Mouse (Mus musculus) ovary, adult 18-20 months (tissue): ENCODE data around the gene C77080.

ENCODE experiments used
- DNase-seq: peaks from one replicate; pipeline ENCODE4 v3.0.0; 2022; ENCODE audit warnings: low spot score, mixed read lengths

The C77080 gene

DNA sequence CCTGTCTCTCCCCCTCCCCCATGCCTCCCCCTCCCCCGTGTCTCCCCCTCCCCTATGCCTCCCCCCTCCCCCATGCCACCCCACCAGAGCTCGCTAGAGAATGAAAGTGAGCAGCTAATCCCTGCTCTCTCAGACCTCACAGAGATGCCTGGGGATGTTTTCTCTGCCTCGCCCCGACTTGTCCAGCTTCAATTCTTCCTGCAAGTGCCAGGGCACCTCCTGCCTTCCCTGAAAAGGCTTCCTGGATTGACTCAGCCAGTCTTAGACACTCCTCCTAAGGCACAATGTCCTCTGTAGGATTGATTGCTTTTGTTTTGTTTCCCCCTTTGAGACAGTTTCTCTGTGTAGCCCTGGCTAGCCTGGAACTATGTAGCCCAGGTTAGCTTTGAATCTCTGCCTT, at the start of gene C77080:
C77080 (minus strand) TSS at position 209 of the 400 bp plus-strand sequence.
- DNase-seq = no peak

DNA sequence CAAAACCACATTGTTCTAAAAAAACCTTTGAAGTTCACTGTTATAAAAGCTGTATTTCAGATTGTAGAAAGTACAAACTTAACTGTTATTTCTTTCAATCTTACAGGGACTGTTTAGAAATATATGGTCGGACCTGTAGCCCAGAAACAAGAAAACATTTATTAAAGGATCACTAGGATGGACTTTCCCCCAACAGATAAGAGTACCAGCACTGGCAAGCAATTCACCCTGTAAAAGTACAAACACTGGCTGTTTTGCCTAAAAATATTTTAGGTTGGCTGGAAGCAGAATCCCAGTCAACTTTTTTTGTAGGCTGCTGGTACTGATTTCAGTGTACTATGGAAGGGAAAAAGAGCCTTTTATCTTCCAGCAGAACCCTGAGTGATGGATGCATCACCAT, 46.7 kb upstream of the C77080 start:
- DNase-seq = no peak

DNA sequence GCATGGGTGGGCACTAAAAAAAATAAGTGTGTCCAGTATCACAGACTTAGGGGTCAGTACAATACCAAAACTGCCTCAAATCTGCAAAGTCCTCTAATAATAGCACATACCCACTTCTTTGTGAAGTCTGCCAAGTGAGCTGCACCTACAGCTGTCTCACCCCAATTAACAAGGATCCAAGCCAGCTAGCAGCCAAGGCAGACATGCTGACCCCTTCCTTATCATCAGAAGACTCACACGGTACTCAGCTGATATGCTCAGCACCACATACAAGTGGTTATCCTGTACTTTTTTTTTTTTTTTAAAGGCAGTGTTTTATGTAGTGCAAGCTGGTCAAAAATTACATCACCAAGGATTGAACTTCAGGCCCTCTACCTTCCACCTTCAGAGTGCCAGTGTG, 43.1 kb upstream of the C77080 start:
- no peak for DNase-seq

DNA sequence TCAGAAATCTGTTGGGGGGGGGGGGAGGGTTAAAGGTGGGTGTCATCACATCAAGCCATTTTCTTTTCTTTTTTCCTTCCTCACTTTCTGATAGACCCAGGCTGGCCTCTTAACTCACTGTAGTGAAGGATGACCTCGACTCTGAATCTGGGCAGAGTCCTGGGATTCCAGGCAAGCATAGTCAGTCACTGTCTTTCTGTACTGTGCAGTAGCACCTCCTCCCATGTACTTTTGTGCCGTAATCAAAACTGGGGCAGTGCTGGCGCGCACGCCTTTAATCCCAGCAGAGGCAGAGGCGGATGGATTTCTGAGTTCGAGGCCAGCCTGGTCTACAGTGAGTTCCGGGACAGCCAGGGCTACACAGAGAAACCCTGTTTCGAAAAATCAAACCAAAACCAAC, 42.6 kb upstream of the C77080 start:
- no peak for DNase-seq

DNA sequence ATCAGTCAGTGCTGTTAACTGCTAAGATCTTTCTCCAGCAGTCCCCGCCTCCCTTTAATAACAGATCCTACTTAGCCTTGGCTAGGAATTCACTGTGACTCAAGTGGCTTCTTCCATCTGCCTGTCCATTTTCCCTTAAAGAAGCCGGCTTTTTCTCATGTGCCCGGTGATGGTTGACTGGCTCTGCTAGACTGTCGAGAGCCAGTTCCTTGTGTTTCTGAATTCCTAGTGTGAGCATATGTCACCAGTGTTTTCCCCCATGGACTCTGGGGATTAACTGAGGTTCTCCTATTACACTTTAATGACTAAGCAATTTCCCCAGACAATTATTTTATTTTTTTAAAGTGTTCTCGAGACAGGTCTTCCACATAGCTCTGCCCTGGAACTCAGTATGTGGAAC, 42.2 kb upstream of the C77080 start:
- DNase-seq = no peak

DNA sequence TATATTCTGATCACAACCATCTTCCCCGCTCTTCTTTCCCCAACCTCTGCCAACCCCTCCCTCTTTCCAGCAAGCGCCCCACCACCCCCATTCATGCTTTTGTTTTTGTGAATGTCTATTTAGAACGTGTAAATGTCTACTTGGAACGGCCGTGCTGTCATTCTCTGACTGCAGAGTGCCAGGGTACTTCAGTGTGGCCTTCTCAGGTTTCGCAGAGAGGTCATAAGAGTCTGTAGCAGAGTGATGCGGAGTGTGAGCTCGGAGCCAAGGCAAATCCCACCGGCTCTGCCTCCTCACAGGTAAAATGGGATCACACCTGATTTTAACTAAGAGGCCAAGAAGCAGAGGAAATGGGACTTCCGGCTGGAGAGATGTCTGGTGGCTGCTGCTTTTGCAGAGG, 37.9 kb upstream of the C77080 start:
- no peak for DNase-seq

DNA sequence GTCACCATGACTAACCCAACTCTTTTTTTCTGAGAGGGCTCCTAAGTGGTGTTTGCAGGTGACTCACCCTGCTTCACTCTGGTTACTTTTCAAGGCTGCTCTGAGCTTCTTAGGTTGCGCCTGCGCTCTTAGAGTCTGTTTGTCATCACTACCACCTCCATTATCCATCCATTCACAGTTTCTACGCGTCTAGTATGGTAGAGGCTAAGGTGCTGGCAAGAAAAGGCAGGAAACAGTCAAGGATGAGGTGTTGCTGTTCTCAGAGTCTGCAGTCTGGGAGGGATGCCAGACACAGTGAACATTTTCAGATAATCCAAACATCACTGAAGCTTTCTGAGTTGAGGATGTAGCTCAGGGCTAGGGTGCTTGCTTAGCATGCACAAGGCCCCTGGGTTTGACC, 36.5 kb upstream of the C77080 start:
- DNase-seq = no peak

DNA sequence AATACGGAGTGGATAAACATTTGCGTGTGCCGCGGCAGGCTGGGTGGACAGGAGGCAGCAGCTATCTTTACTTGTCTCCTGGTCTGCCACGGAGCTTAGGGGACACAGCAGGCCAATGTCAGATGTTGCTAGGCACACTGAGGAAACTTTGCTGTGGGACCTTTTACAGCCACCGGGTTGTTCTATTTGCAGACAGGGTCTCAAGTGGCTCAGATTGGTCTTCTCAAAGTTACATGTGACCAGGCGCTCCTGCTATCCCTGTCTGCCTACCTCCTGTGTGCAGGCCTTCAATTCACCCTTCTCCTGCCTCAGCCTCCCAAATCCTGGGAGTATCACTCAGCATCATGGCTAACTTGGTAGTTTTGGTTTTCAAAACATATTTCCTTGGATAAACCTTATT, 34.9 kb upstream of the C77080 start:
- DNase-seq = no peak

DNA sequence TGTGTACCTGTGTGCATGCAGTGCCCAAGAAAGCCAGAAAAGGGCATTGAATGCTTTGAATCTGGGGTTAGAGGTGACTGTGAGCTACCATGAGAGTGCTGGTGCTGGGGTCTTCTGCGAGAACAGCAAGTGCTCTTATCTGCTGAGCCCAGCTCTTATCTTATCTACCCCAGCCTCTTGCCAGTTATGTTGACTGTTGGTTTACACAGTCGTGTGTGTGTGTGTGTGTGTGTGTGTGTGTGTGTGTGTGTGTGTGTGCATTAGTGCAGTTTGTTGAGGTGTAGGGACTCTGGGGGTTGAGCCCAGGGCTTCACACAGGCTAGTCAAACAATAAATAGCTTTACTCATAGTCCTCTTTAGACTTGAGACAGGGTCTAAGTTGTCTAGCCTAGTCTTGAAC, 34.0 kb upstream of the C77080 start:
- DNase-seq = no peak

DNA sequence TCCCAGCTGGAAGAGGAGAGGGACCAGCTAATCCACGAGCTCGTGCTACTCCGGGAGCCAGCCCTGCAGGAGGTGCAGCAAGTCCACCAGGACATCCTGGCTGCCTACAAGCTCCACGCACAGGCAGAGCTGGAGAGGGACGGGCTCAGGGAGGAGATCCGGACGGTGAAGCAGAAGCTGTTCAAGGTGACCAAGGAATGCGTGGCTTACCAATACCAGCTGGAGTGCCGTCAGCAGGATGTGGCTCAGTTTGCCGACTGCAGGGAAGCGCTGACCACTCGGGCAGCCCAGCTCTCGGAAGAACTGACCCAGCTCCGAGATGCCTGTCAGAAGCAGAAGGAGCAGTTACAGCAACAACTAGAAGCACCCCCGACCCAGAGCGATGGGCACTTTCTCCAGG, 32.5 kb upstream of the C77080 start:
- DNase-seq = no peak

DNA sequence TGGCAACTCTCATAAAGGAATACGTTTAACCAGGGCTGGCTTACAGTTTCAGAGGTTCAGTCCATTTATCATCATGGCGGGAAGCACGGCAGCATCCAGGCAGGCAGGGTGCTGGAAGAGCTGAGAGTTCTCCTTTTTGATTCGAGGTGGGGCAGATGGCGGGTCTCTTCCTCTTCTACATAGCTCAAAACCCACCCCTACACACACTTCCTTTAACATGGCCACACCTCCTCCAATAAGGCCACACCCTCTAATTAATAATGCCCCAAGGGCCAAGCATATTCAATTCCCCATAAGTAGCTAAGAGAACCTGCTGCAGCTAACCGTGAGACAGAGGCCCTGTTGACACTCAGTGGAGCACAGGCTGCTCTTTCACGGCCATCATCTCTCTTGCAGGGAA, 31.6 kb upstream of the C77080 start:
- no peak for DNase-seq

DNA sequence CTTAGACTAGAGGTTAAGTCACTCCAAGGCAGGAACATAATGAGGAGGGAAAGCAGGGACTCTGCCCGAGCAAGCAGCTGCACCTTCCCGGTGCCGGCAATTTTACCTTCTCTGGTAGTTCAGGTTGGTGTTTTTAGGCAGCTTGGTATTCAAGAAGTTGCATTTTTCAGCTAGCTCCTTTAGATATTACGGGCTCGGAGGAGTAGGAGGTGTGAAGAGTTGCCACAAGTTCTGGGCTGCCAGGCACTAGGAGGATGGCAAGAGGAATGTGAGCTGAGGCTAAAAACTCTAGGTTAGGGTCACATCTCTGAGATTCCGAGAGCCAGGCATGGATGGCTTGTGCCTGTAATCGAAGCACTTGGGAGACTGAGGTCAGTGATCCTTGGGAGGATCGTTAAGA, 28.5 kb upstream of the C77080 start:
- no peak for DNase-seq

DNA sequence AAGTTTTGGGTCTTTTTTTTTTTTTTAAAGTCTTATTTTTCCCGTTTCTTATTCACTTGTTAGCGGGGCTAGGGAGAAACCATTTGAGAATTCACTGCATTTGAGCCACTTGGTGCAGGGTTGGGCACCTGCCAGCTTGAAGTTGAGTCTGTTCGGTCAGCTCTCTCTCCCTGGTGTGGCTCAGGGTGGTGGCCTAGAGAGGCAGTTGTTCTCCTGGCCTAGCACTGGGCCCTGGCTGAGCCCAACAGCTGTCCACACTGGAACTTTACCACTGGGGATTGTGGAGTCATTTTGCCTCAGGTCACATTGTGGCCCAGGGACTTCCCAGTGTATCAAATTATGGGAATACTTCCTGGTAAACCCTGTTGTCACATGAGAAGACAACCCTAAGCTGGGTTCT, 26.9 kb upstream of the C77080 start:
- DNase-seq = no peak

DNA sequence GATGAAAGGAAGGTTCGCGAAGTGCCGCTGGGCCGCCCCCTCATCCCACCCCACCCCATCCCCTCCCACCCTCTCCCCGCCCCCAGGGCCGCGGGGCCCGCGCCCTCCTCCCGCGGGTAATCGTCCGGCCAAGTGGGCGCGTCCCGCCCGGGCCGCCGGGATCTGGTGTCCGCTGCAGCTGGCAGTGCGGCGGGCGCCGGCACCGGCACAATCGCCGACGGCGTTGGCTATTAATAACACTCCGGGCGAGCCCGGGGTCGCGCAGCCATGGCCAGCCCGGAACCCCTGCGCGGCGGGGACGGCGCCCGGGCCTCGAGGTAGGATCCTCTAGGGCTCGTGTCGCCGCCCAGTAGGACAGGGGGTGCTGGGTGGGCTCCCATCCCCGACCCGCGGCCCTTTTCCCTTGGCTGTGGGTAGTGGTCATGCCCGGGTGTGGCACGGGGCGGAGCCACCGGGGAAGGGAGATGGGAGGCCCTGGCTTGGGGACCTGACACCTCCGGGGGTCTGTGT, 26.3 kb upstream of the C77080 start, which contains the start of gene Sync:
Sync (plus strand) TSS at position 146 of the 510 bp plus-strand sequence.
- no peak for DNase-seq

DNA sequence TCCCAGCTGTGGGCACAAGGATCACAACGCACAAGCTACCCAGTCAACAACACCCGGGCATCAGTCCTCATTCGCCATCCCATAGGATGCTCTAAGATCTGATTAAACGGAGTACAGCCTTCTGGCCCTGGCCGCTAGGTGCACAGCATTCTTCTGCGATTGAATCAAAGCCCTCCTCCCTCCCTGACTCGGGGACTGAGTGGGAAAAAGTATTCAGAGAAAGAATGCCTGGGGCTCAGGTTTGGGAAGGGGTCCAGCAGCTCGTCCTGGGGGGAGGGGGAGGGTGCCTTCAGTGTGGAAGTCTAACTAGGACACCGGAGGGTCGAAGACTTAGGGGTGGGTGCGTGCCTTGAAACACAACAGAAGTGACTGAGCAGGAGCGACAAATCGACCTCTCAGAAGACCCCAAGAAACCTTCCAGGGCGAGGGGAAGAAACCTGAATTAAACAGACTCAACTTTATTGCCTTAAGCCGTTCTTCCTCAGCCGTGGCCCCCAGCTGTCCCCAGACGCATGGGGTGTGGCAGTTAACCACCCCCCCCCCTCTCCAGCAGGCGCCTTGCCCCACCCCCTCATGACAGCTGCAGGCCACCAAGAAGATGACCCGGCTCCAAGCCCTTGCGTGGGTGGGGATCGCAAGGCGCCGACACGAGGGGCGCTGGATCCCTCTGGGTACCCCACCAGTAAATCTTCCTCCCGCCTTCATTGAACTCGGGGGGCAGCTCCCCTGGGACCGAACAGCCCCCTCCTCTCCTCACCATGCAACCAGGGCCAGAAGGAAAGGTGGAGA, 25.7 kb upstream of the C77080 start:
- DNase-seq = no peak

DNA sequence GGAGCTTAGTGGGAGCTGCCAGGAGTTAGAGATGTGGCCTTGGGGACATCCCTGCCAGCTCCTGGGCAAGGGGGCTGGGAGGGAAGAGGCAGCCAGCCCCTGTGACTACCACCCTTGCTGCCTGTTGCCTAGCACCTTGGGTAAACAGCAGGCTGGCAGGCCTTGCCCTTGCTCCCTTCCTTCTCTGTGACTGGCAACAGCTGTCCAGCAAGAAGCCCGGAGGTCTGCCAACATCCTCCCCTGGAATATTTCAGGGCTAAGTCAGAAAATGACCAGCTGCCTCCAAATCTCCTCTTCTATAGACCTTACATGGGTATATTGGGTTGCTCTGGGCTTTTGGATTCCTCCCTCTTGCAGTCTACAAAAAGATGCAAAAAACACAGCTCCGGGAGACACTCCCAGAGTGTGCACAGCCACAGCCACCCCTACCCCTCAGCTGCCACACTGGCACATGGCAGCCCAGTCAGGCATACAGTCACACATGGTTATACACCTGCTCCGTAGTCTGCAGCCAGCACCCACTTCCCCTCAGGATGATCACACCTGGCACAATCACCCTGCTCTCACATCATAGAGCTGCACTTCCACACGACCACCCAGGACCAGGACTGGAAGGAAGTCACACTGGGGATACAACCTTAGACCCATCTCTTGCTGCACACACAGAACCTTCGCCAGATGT, 24.9 kb upstream of the C77080 start:
- no peak for DNase-seq

DNA sequence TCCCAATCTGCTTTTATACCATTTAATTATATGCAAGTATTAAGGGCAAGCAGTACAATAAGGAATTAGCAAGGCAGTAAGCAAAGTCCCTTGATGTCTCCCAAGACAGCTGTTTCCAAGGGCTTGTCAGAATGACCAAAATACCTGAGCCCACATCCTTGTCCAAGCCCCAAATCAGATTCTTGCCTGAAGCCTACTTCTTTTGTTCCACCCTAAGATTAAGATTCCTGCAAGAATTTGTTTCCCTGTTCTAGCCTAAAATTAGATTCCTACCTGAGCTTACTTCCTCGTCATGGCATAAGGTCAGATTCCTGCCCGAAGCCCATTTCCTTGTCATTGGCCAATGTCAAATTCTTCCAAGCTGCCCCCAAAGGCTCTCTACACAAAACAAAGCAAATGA, 23.5 kb upstream of the C77080 start:
- DNase-seq = no peak

DNA sequence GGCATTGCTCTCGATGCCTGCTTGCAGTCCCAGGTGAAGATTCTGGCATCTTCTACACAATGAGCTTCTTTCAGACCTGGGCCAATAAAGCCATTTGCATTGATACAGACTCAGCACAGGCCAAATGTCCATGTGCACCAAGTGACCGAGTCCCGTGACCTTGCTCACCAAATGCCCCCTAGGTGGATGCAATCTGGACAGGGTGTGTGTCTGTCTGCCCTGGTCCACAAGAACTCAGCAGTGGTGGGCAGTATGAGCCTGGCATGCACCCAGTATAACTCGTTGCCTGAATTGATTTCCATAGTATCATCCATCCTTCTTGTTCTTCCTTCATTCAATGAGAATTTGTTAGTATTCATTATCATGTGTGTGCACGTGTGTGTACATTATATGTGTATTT, 22.0 kb upstream of the C77080 start:
- DNase-seq = no peak

DNA sequence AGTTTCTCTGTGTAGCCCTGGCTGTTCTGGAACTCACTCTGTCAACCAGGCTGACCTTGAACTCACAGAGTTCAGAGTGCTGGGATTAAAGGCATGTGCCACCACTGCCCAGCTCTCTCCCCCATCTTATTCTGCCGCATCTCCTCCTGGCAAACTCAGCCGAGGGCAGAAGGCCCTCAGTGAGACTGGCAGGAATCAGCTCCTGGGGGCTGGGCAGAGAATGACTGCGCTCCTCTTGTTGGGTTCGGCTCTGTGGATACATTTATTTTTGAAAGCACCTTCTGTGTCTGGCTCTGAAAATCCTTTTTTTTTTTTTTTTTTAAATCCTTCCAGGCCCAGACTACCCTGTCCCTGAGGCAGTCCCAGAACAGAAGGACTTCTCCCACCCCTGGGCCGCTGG, 21.6 kb upstream of the C77080 start:
- no peak for DNase-seq

DNA sequence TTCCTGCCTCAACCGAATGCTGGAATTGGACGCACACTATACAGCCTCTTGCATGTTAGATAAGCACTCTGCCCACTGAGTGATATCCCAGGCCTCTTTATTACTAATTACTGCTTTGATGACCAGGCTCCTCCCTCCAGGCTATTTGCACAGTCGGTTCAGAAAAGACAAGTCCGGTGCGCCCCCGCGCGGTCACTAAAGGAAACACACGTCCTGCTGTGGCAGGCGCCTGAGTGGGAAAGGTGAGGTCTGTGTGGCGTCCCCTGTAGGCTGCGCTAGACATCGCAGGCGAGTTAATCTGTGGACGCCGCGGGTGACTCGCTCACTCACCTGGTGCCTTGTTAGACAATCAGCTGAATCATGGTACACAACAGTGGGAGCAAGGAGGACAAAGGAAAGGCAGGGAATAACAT, 15.3 kb upstream of the C77080 start:
- DNase-seq = peak; percentile 85

DNA sequence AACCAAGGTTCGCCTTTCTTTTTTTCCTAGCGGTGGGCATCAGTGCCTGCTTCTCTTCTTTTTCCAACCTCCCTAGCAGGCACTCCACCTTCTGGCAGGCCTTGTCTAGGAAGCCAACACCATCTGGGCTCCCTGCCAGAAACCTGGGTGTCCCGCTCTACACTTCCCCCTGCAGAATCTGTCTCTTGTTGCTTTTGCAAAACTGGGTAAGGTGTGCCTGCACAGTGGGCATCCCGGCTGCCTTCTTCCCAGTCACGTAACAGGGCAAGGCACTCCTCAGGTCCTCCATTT, 11.5 kb upstream of the C77080 start:
- DNase-seq = peak; percentile 43

DNA sequence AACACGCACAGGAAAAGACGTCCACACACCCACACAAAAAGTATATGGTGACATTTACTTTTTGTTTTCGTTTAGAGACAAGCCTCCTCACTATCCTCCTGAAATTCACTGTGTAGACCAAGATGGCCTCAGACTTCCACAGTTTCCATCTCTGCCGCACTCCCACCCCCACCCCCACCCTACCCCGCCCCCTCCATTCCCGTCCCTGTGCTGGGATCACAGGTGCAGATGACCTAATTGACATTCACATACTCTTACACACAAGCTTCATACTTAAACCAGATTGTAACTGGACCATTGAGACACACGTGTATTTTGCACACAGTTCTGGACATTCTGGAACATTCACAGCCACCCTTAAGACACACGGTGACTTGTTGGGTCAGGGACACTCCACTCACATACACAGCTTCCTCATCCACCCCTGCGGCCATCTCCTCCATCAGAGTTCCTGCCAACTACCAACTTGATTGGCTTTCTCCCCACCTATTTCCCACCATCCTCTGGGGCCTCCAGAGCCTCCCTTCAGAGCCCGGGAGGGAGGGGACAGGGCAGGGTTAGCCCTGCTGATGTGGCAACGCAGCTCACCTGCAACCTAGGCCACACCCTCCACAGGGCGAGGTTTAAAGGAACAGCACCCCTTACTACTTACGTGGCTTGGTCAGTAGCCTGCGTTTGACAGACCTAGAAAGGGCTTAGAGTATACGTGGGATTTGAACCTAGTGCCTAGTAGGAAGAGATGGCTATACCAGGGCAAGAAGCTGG, 11.0 kb upstream of the C77080 start:
- peak; percentile 50 for DNase-seq

DNA sequence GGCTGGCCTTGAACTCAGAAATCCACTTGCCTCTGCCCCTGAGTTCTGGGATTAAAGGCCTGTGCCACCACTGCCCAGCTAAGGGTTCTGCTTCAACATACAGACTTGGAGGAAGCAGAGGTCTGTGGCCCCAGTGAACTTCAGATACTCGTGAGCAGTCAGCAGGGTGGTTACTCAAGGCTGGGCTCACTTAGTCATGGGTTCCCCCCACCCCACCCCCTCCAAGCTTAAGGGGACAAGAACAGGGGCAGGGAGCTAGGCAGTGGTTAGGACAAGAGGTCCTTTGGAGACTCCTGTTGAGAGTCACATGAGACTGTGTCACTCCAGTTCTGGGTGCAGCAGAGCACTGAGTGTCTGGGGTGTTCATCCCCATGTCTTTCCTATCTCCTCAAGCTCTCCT, 7.5 kb upstream of the C77080 start:
- DNase-seq = no peak
